Mouse (Mus musculus): Measurements from ENCODE around the gene Parp1. TPM values are rescaled to one million over a fixed set of nuclear protein-coding genes. Genes with fewer than 3 reads are reported as not detected.
A peak's percentile ranks its signal among the peaks of the same experiment; 100 is the strongest.

Parp1 gene
- polyA plus RNA-seq, 1 experiment: 49.6 TPM

DNA sequence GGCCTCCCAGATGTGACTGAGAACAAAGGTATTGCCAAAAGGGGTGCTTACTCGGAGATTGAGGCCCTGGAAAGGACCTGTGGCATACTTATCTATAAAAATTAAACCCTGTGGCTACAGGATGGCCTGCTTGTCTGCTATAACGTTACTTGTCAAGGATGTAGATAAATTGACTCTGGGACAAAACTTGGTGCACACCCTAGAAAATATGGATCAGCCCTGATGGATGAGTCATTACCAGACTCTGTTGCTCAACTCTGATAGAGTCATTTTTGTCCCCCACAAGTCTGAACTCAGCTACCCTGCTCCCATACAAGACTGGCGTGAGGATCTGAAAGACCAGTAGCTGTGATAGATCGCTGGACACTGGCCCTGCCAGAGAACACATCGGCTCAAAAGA is 11.8 kb upstream of the Parp1 start:
- no peaks in the 10 kb centered on the region for H3K27me3 ChIP-seq (ENCODE audit: control insufficient read depth, insufficient read depth, low read length)
- TF ChIP-seq CTCF (IDR thresholded peaks at IDR 0.05; ENCODE audit: borderline replicate concordance, control insufficient read depth, extremely low read depth, insufficient read depth, low read length, poor library complexity) (no peak), POLR2A (IDR thresholded peaks at IDR 0.05; ENCODE audit: control insufficient read depth, extremely low read depth, insufficient read depth, low read length, poor library complexity) (no peak)
- WGBS: 93% methylated on average over 5 of the region's 5 CpGs

GRCm38 (mm10) chr1:180559454-180559853 is 9.3 kb upstream of the Parp1 start:
- H3K36me3 ChIP-seq (ENCODE audit: control insufficient read depth, insufficient read depth, low read length): no peaks in the 10 kb centered on the region
- WGBS: 94% methylated on average over 8 of the region's 8 CpGs
- TF ChIP-seq CTCF (IDR thresholded peaks at IDR 0.05; ENCODE audit: borderline replicate concordance, control insufficient read depth, extremely low read depth, insufficient read depth, low read length, poor library complexity): no peak
- no peak for TF ChIP-seq POLR2A (IDR thresholded peaks at IDR 0.05; ENCODE audit: control insufficient read depth, extremely low read depth, insufficient read depth, low read length, poor library complexity)
- H3K4me3 ChIP-seq (ENCODE audit: control insufficient read depth, insufficient read depth, low read length): no peak overlapping the region
- no peaks in the 10 kb centered on the region for H3K27me3 ChIP-seq (ENCODE audit: control insufficient read depth, insufficient read depth, low read length)
- DNase-seq: no peak
- H3K4me1 ChIP-seq (replicated peaks; ENCODE audit: control insufficient read depth, insufficient read depth, low read length): peaks cover 3% of the 10 kb centered on the region; the same call in 1 of the 2 replicates
- no peak overlapping the region for H3K27ac ChIP-seq (ENCODE audit: control insufficient read depth, insufficient read depth, low read length)

More for the DNA sequence above, 11.8 kb upstream of the Parp1 start:
- Histone ChIP-seq H3K4me3 (ENCODE audit: control insufficient read depth, insufficient read depth, low read length) (no peak overlapping the region), H3K36me3 (ENCODE audit: control insufficient read depth, insufficient read depth, low read length) (no peaks in the 10 kb centered on the region), H3K27ac (ENCODE audit: control insufficient read depth, insufficient read depth, low read length) (no peak overlapping the region), H3K4me1 (replicated peaks; ENCODE audit: control insufficient read depth, insufficient read depth, low read length) (no peaks in the 10 kb centered on the region)
- no peak for DNase-seq

DNA sequence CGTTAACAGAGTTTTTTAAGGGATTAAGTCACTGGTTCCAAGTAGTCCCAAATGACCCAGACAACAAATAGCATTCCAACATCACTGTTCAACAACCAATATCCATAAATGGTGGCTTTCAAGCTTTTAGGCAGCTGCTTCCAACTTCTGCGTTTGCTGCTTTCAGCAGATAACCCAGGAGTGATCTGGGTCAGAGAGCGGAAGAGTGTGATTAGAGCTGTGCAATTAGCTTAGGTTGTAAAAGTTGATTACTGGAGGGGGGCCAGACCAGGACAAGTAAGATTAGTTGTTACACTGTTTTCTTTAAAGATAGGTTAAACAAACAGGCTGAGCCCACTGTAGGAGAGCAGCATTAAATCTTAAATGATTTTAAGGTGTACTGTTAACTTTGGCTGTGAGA is 7.5 kb upstream of the Parp1 start:
- Histone ChIP-seq H3K27ac (ENCODE audit: control insufficient read depth, insufficient read depth, low read length) (no peak overlapping the region), H3K4me1 (replicated peaks; ENCODE audit: control insufficient read depth, insufficient read depth, low read length) (peaks cover 3% of the 10 kb centered on the region; the same call in 1 of the 2 replicates), H3K27me3 (ENCODE audit: control insufficient read depth, insufficient read depth, low read length) (no peaks in the 10 kb centered on the region), H3K4me3 (ENCODE audit: control insufficient read depth, insufficient read depth, low read length) (no peak overlapping the region), H3K36me3 (ENCODE audit: control insufficient read depth, insufficient read depth, low read length) (no peaks in the 10 kb centered on the region)
- DNase-seq: no peak
- TF ChIP-seq POLR2A (IDR thresholded peaks at IDR 0.05; ENCODE audit: control insufficient read depth, extremely low read depth, insufficient read depth, low read length, poor library complexity) (no peak), CTCF (IDR thresholded peaks at IDR 0.05; ENCODE audit: borderline replicate concordance, control insufficient read depth, extremely low read depth, insufficient read depth, low read length, poor library complexity) (no peak)
- 90% methylated on average over 3 of the region's 3 CpGs for WGBS

DNA sequence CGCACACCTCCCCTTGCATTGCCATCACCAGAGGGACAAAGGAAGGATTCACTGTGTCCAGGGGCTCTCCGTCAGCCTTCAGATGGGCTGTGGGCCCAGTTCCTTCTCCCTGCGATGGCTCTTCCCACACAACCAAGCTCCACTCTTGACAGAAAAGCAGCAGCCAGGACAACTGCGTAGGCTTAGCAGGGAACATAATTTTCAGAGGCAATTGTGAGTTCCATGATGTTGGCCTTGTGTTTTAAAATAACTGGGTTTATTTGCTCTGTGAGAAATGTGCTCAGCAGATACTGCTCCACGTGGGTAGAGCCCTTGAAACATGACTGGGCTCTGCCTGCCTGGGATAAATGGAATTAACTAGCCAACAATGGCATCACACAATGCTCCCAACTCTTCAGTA is 3.8 kb upstream of the Parp1 start:
- no peak for TF ChIP-seq POLR2A (IDR thresholded peaks at IDR 0.05; ENCODE audit: control insufficient read depth, extremely low read depth, insufficient read depth, low read length, poor library complexity)
- TF ChIP-seq CTCF (IDR thresholded peaks at IDR 0.05; ENCODE audit: borderline replicate concordance, control insufficient read depth, extremely low read depth, insufficient read depth, low read length, poor library complexity): no peak
- peaks cover 10% of the 10 kb centered on the region for H3K4me1 ChIP-seq (replicated peaks; ENCODE audit: control insufficient read depth, insufficient read depth, low read length)

GRCm38 (mm10) chr1:180567761-180568160 is 963 bp upstream of the Parp1 start:
- no peak overlapping the region for H3K27ac ChIP-seq (ENCODE audit: control insufficient read depth, insufficient read depth, low read length)
- no peaks in the 10 kb centered on the region for H3K27me3 ChIP-seq (ENCODE audit: control insufficient read depth, insufficient read depth, low read length)
- H3K36me3 ChIP-seq (ENCODE audit: control insufficient read depth, insufficient read depth, low read length): no peaks in the 10 kb centered on the region
- TF ChIP-seq CTCF (IDR thresholded peaks at IDR 0.05; ENCODE audit: borderline replicate concordance, control insufficient read depth, extremely low read depth, insufficient read depth, low read length, poor library complexity) (no peak), POLR2A (IDR thresholded peaks at IDR 0.05; ENCODE audit: control insufficient read depth, extremely low read depth, insufficient read depth, low read length, poor library complexity) (no peak)
- H3K4me3 ChIP-seq (ENCODE audit: control insufficient read depth, insufficient read depth, low read length): no peak overlapping the region
- DNase-seq: no peak
- 96% methylated on average over 4 of the region's 4 CpGs for WGBS
- H3K4me1 ChIP-seq (replicated peaks; ENCODE audit: control insufficient read depth, insufficient read depth, low read length): peaks cover 20% of the 10 kb centered on the region

More for the DNA sequence above, 3.8 kb upstream of the Parp1 start:
- Histone ChIP-seq H3K27me3 (ENCODE audit: control insufficient read depth, insufficient read depth, low read length) (no peaks in the 10 kb centered on the region), H3K36me3 (ENCODE audit: control insufficient read depth, insufficient read depth, low read length) (no peaks in the 10 kb centered on the region), H3K27ac (ENCODE audit: control insufficient read depth, insufficient read depth, low read length) (no peak overlapping the region), H3K4me3 (ENCODE audit: control insufficient read depth, insufficient read depth, low read length) (no peak overlapping the region)
- no peak for DNase-seq
- 97% methylated on average over 5 of the region's 5 CpGs for WGBS

DNA sequence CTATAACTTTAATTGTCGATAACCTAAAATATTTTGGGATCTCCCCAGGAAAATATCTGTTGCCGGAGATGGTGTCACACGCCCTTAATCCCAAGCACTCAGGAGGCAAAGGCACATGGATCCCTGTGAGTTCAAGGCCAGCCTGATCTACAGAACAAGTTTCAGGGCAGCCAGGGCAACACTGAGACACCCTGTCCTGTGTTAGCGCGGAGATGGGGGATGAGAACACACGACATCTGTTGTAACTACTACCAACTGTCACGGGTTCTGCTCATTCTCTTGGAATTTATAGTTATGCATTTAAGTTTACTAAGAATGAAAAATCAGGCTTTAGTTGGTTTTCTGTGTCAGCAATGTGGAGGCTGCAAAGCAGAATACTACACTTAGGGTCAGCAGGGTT is 476 bp upstream of the Parp1 start:
- H3K4me3 ChIP-seq (ENCODE audit: control insufficient read depth, insufficient read depth, low read length): no peak overlapping the region; the same call in 1 of the 2 replicates
- no peak for DNase-seq
- H3K27me3 ChIP-seq (ENCODE audit: control insufficient read depth, insufficient read depth, low read length): no peaks in the 10 kb centered on the region
- peaks cover 17% of the 10 kb centered on the region for H3K4me1 ChIP-seq (replicated peaks; ENCODE audit: control insufficient read depth, insufficient read depth, low read length)
- no peak overlapping the region for H3K27ac ChIP-seq (ENCODE audit: control insufficient read depth, insufficient read depth, low read length)
- WGBS: 64% methylated on average over 7 of the region's 7 CpGs
- TF ChIP-seq POLR2A (IDR thresholded peaks at IDR 0.05; ENCODE audit: control insufficient read depth, extremely low read depth, insufficient read depth, low read length, poor library complexity) (no peak), CTCF (IDR thresholded peaks at IDR 0.05; ENCODE audit: borderline replicate concordance, control insufficient read depth, extremely low read depth, insufficient read depth, low read length, poor library complexity) (no peak)
- no peaks in the 10 kb centered on the region for H3K36me3 ChIP-seq (ENCODE audit: control insufficient read depth, insufficient read depth, low read length)

DNA sequence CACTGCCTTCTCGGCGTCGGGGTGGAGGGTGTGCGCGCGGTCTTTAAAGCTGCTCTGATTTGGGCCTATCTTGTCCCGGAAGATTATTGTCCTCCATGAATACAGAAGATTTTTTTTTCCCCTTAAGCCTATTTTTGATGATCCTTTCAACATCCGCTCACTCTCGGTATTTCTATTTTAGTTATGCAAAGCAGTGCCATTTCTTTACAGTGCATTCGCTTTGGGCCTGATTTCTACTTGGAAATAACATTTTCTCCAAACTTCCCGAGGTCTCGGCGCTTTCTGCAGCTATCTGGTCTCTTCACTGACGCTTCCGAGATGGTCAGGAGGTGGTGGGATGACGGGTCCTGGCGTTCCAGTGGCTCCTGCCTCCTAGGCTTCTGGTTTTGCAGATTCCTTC is 729 bp downstream of the Parp1 start:
- H3K4me1 ChIP-seq (replicated peaks; ENCODE audit: control insufficient read depth, insufficient read depth, low read length): peaks cover 16% of the 10 kb centered on the region
- H3K36me3 ChIP-seq (ENCODE audit: control insufficient read depth, insufficient read depth, low read length): no peaks in the 10 kb centered on the region
- no peak for TF ChIP-seq POLR2A (IDR thresholded peaks at IDR 0.05; ENCODE audit: control insufficient read depth, extremely low read depth, insufficient read depth, low read length, poor library complexity)
- DNase-seq: no peak
- peak overlapping the region; percentile 93 for H3K4me3 ChIP-seq (ENCODE audit: control insufficient read depth, insufficient read depth, low read length)
- no peak overlapping the region for H3K27ac ChIP-seq (ENCODE audit: control insufficient read depth, insufficient read depth, low read length)
- no peaks in the 10 kb centered on the region for H3K27me3 ChIP-seq (ENCODE audit: control insufficient read depth, insufficient read depth, low read length)
- under 1% methylated on average over 17 of the region's 17 CpGs for WGBS

Data from thymus, adult 2 months (tissue).